Mouse (Mus musculus) spleen, adult 2 months (tissue): Measurements from ENCODE around the gene Prkg1. TPM values are rescaled to one million over a fixed set of nuclear protein-coding genes. Genes with fewer than 3 reads are reported as not detected.

Source experiments
- DNase-seq, 2 experiments: peaks; one replicate each; pipeline versions ENCODE4 v3.0.0 to v3.0.0-alpha.2; 2012 to 2021; ENCODE audit warnings: low spot score in 2 of 2, low read depth in 1 of 2
- H3K27ac ChIP-seq: fragments of 200-500 bp; 2 replicates; pipeline ENCODE4 v1.5.1; 2012; ENCODE audit warnings: low read length, inconsistent platforms; ENCODE audit not compliant: insufficient read depth
- H3K27me3 ChIP-seq: fragments of 200-500 bp; 2 replicates; pipeline ENCODE4 v1.6.1; 2012; ENCODE audit warnings: mild to moderate bottlenecking, moderate library complexity, low read length, inconsistent platforms; ENCODE audit not compliant: control insufficient read depth, insufficient read depth
- H3K36me3 ChIP-seq: fragments of 200-500 bp; 2 replicates; pipeline ENCODE4 v1.6.1; 2012; ENCODE audit warnings: mild to moderate bottlenecking, low read length, inconsistent platforms; ENCODE audit not compliant: control insufficient read depth, insufficient read depth
- H3K4me1 ChIP-seq: fragments of 200-500 bp; 2 replicates; pipeline ENCODE4 v1.6.1; 2011; ENCODE audit warnings: inconsistent platforms; ENCODE audit not compliant: control insufficient read depth, insufficient read depth, insufficient read length
- H3K4me3 ChIP-seq: fragments of 200-500 bp; 2 replicates; pipeline ENCODE4 v1.5.1; 2011; ENCODE audit warnings: mild to moderate bottlenecking, inconsistent platforms; ENCODE audit not compliant: insufficient read depth, insufficient read length; ENCODE audit errors: extremely low read depth
- CTCF ChIP-seq: fragments of 200-500 bp; IDR thresholded peaks from 2 replicates; pipeline ENCODE4 v1.5.1; 2011; ENCODE audit warnings: mild to moderate bottlenecking, inconsistent platforms; ENCODE audit not compliant: insufficient read depth, insufficient read length, insufficient replicate concordance; ENCODE audit errors: extremely low read depth
- POLR2A ChIP-seq: fragments of 200-500 bp; IDR thresholded peaks from 2 replicates; pipeline ENCODE4 v1.6.1; 2011; ENCODE audit warnings: low read depth, low read length, inconsistent platforms
- WGBS: fragments of 180-500 bp; shearing (Covaris S2); methylation state at CpG from one replicate; pipeline ENCODE4 v1.1.7; 2018; 5-methylcytosine and 5-hydroxymethylcytosine counted together
- polyA plus RNA-seq: library from polyadenylated mRNA; depleted of rRNA; stranded (reverse); fragments of >200 nt; gene quantifications from 2 replicates; pipeline ENCODE4 v1.2.3, GENCODE M21; 2012

Gene Prkg1
- polyA plus RNA-seq, 1 experiment = 0.33 TPM

GRCm38 (mm10) chr19:30942369-30942992, 822.4 kb downstream of the Prkg1 start:
- no peak overlapping the region for H3K27ac ChIP-seq
- no peak for TF ChIP-seq CTCF
- no peak for TF ChIP-seq POLR2A
- no peak for DNase-seq
- no peak overlapping the region for H3K4me3 ChIP-seq
- WGBS = 15% methylated on average over 5 of the region's 5 CpGs
- no peaks in the 10 kb centered on the region for H3K36me3 ChIP-seq
- H3K27me3 ChIP-seq = no peaks in the 10 kb centered on the region
- no peaks in the 10 kb centered on the region for H3K4me1 ChIP-seq

- no peak for TF ChIP-seq POLR2A
- no peak for TF ChIP-seq CTCF
- Histone ChIP-seq H3K36me3 (no peaks in the 10 kb centered on the region), H3K27ac (no peak overlapping the region), H3K4me3 (no peak overlapping the region), H3K27me3 (no peaks in the 10 kb centered on the region), H3K4me1 (no peaks in the 10 kb centered on the region)
- no peak for DNase-seq
- WGBS = 94% methylated on average over 2 of the region's 2 CpGs
These were observed 826.8 kb downstream of the Prkg1 start for GRCm38 (mm10) chr19:30938058-30938457.

- TF ChIP-seq CTCF = no peak
- TF ChIP-seq POLR2A = no peak
- WGBS = 88% methylated on average over 5 of the region's 5 CpGs
- no peaks in the 10 kb centered on the region for H3K4me1 ChIP-seq
- no peak for DNase-seq
- H3K36me3 ChIP-seq = no peaks in the 10 kb centered on the region
- H3K27ac ChIP-seq = no peak overlapping the region
- no peak overlapping the region for H3K4me3 ChIP-seq
- H3K27me3 ChIP-seq = no peaks in the 10 kb centered on the region
These were observed 833.2 kb downstream of the Prkg1 start for GRCm38 (mm10) chr19:30931469-30932192.

GRCm38 (mm10) chr19:30924032-30924431, 840.8 kb downstream of the Prkg1 start:
- 71% methylated on average over 1 of the region's 1 CpGs for WGBS

GRCm38 (mm10) chr19:30902290-30902689, 862.5 kb downstream of the Prkg1 start:
- TF ChIP-seq POLR2A (no peak), CTCF (no peak)
- H3K27me3 ChIP-seq = no peaks in the 10 kb centered on the region

More at GRCm38 (mm10) chr19:30924032-30924431, 840.8 kb downstream of the Prkg1 start:
- DNase-seq = no peak
- Histone ChIP-seq H3K27me3 (no peaks in the 10 kb centered on the region), H3K4me3 (no peak overlapping the region), H3K4me1 (no peaks in the 10 kb centered on the region), H3K27ac (no peak overlapping the region), H3K36me3 (no peaks in the 10 kb centered on the region)
- no peak for TF ChIP-seq CTCF
- no peak for TF ChIP-seq POLR2A

GRCm38 (mm10) chr19:30901025-30901424, 863.8 kb downstream of the Prkg1 start:
- Histone ChIP-seq H3K4me1 (no peaks in the 10 kb centered on the region), H3K36me3 (no peaks in the 10 kb centered on the region), H3K27me3 (no peaks in the 10 kb centered on the region), H3K27ac (no peak overlapping the region), H3K4me3 (no peak overlapping the region)
- 85% methylated on average over 3 of the region's 3 CpGs for WGBS
- TF ChIP-seq CTCF (no peak), POLR2A (no peak)
- DNase-seq = no peak

More at GRCm38 (mm10) chr19:30902290-30902689, 862.5 kb downstream of the Prkg1 start:
- Histone ChIP-seq H3K4me3 (no peak overlapping the region), H3K4me1 (no peaks in the 10 kb centered on the region), H3K27ac (no peak overlapping the region), H3K36me3 (no peaks in the 10 kb centered on the region)
- no peak for DNase-seq

GRCm38 (mm10) chr19:30890377-30890776, 874.5 kb downstream of the Prkg1 start:
- Histone ChIP-seq H3K4me3 (no peak overlapping the region), H3K36me3 (no peaks in the 10 kb centered on the region), H3K27me3 (no peaks in the 10 kb centered on the region; the same call in 1 of the 2 replicates), H3K27ac (no peak overlapping the region), H3K4me1 (no peaks in the 10 kb centered on the region)
- TF ChIP-seq CTCF = no peak
- no peak for TF ChIP-seq POLR2A
- 75% methylated on average over 2 of the region's 2 CpGs for WGBS
- no peak for DNase-seq
